Mouse (Mus musculus): Measurements from ENCODE around the gene Gm21083. TPM values are rescaled to one million over a fixed set of nuclear protein-coding genes. Genes with fewer than 3 reads are reported as not detected.
A peak's percentile ranks its signal among the peaks of the same experiment; 100 is the strongest.
"Not testable (repeated sequence)": the region's sequence is repeated elsewhere in the genome, so short reads cannot be mapped to it uniquely, and the experiment has no call there.

Gm21083 gene
- total RNA-seq, 2 experiments from 2014 or later: not detected

- peak; percentile 44 to 48 for DNase-seq
Observed at GRCm38 (mm10) chr5:15628136-15628535, 51.0 kb downstream of the Gm21083 start.

- not testable (repeated sequence) for DNase-seq
Observed at GRCm38 (mm10) chr5:15630068-15630467, 52.9 kb downstream of the Gm21083 start.

Other genes starting within 250 kb of the Gm21083 start
- not detected for gene Gm21149, start 100.8 kb upstream of the Gm21083 start, total RNA-seq (2021)
- gene Gm21190, start 48.1 kb upstream of the Gm21083 start, total RNA-seq (2021): not detected
- gene Speer4d, start 41.7 kb downstream of the Gm21083 start, total RNA-seq (2021): not detected
- gene 4930572O03Rik, start 79.7 kb downstream of the Gm21083 start, total RNA-seq (2021): not detected
- not detected for gene Speer4c, start 136.9 kb downstream of the Gm21083 start, total RNA-seq (2021)

All from adrenal gland, postnatal 36 days (tissue).